Mouse (Mus musculus): Measurements from ENCODE around the gene 2810004N23Rik.

DNA sequence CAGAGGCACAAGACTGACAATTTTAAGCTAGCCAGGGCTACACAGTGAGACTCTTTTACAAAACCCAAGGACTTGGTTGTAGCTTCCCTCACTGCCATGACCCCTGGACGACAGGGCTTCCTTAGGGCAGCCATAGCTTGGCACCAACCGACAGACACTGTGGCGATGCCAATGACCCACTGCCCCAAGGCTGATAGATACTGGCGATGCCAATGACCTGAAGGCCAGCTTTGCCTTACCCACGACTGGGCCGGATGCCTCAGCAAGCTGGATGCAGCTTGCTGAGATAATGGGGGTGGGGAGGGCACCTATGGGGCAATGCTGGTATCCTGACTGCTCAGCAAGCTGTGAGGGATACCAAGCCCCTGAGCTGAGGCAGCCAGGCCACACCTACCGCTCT is 22.0 kb downstream of the 2810004N23Rik start:
- no peak for TF ChIP-seq CTCF (IDR thresholded peaks at IDR 0.05 in 2 of 3, conservative IDR thresholded peaks at IDR 0.05 in 1 of 3; ENCODE audit: control insufficient read depth in 1 of 3, insufficient read depth in 1 of 3, low read depth in 2 of 3, low read length in 3 of 3, poor library complexity in 1 of 3, severe bottlenecking in 1 of 3)
- TF ChIP-seq ZNF384 (IDR thresholded peaks at IDR 0.05; ENCODE audit: low read depth, low read length): no peak
- TF ChIP-seq HCFC1 (IDR thresholded peaks at IDR 0.05; ENCODE audit: low read depth, low read length): no peak
- TF ChIP-seq POLR2A (IDR thresholded peaks at IDR 0.05; ENCODE audit: control insufficient read depth in 1 of 2, insufficient read depth in 1 of 2, low read depth in 1 of 2, low read length in 2 of 2, poor library complexity in 1 of 2): no peak
- TF ChIP-seq SIN3A (IDR thresholded peaks at IDR 0.05; ENCODE audit: low read length): no peak
- TF ChIP-seq E2F4 (IDR thresholded peaks at IDR 0.05; ENCODE audit: borderline replicate concordance, low read depth, low read length): no peak
- no peak for TF ChIP-seq EP300 (IDR thresholded peaks at IDR 0.05; ENCODE audit: low read depth in 1 of 2, low read length in 2 of 2)
- no peak for TF ChIP-seq USF2 (IDR thresholded peaks at IDR 0.05; ENCODE audit: borderline replicate concordance in 1 of 2, insufficient read depth in 1 of 2, low read depth in 1 of 2, low read length in 2 of 2)
- no peak for TF ChIP-seq MAFK (IDR thresholded peaks at IDR 0.05; ENCODE audit: borderline replicate concordance, low read depth, low read length)
- no peak for TF ChIP-seq JUND (IDR thresholded peaks at IDR 0.05; ENCODE audit: low read depth, low read length)
- TF ChIP-seq GATA1 (IDR thresholded peaks at IDR 0.05; ENCODE audit: low read depth, low read length): no peak
- TF ChIP-seq USF1 (IDR thresholded peaks at IDR 0.05; ENCODE audit: low read depth, low read length): no peak

Measured in MEL (cell line).